Mouse (Mus musculus): ENCODE measurements around the gene Acox3.

The Acox3 gene

GRCm38 (mm10) chr5:35653743-35654395 is 71.0 kb downstream of the Acox3 start:
- DNase-seq = no peak

DNA sequence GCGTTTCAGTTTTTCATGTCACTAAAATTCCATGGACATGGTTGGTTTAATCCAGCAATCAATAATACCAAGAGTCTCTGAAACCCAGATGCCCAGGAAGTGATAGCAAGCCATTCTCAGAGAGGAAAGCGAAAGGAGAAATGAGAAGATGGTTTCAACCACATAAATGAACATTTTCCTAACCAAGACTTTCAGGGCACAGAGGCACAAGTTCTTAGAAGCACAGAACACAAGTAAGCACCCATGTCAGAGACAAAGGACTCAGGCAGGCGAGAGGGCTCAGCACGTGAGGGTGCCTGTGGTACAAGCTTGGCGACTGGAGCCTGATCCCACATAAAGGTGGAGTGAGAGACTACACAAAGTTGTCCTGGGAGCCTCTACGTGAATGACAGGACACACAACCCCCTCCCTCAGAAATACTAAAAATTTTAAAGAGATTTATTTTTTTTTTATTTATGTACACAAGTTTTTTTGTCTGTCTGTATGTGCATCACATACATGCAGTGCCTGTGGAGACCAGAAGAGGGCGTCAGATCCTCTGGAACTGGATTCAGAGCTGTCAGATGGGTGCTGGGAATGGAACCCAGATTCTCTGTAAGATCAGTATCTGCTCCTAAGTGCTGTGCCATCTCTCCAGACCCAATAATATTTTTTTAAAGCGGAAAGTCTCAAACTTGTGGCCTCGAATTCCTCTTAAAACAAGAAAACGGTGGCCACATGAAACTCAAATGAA is 73.1 kb downstream of the Acox3 start:
- DNase-seq = no peak

DNA sequence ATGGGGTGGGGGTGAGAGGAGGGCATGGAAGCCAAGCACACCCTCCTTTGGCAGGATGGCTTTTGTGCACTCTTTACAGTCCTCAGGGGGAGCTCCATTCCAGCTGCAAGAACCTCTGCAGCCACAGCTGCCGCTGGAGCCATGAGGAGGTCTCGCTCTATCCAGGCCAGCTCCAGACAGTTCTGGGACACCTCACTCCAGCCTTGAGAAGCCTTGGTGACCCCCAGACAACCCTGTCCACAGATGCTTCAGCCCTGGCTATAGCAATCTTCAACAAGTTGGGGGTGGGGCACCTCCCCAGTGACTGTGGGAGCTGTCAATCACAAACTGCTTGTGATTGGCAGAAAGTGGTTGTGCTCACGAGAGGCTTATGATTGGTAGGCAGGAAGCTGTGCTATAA is 76.7 kb downstream of the Acox3 start:
- no peak for DNase-seq

- DNase-seq = no peak
Observed at GRCm38 (mm10) chr5:35661210-35661609, 78.4 kb downstream of the Acox3 start.

- no peak for DNase-seq
Observed at GRCm38 (mm10) chr5:35662021-35662545, 79.2 kb downstream of the Acox3 start.
